Mouse (Mus musculus): ENCODE data around the gene Sync.

Gene Sync

GRCm38 (mm10) chr4:129303816-129304215 lies 16.4 kb downstream of the Sync start:
- DNase-seq (ENCODE audit: low spot score in 2 of 2): no peak

- no peak for DNase-seq (ENCODE audit: low spot score in 2 of 2)
Measured at GRCm38 (mm10) chr4:129304306-129304705, 16.9 kb downstream of the Sync start.

- no peak for DNase-seq (ENCODE audit: low spot score in 2 of 2)
Measured at GRCm38 (mm10) chr4:129307936-129308335, 20.5 kb downstream of the Sync start.

GRCm38 (mm10) chr4:129313886-129314285 lies 26.5 kb downstream of the Sync start:
- no peak for DNase-seq (ENCODE audit: low spot score in 2 of 2)

- no peak for DNase-seq (ENCODE audit: low spot score in 2 of 2)
Measured at GRCm38 (mm10) chr4:129320876-129321275, 33.5 kb downstream of the Sync start.

GRCm38 (mm10) chr4:129322042-129322441 lies 34.6 kb downstream of the Sync start:
- DNase-seq (ENCODE audit: low spot score in 2 of 2): peak in 1 of 2 experiments; percentile 17

GRCm38 (mm10) chr4:129323491-129323890 lies 36.1 kb downstream of the Sync start:
- DNase-seq (ENCODE audit: low spot score in 2 of 2): no peak

GRCm38 (mm10) chr4:129324756-129325155 lies 37.3 kb downstream of the Sync start:
- peak in 1 of 2 experiments; percentile 24 for DNase-seq (ENCODE audit: low spot score in 2 of 2)

GRCm38 (mm10) chr4:129326191-129326590 lies 38.8 kb downstream of the Sync start:
- DNase-seq (ENCODE audit: low spot score in 2 of 2): no peak

GRCm38 (mm10) chr4:129332846-129333245 lies 45.4 kb downstream of the Sync start:
- DNase-seq (ENCODE audit: low spot score in 2 of 2): no peak

- no peak for DNase-seq (ENCODE audit: low spot score in 2 of 2)
Measured at GRCm38 (mm10) chr4:129334677-129335215, 47.3 kb downstream of the Sync start.

GRCm38 (mm10) chr4:129335216-129336074 lies 48.0 kb downstream of the Sync start, which contains the start of the genes Rbbp4 and Zbtb8os:
Gene Rbbp4, minus strand, starts transcription at chr4:129335370.
Gene Zbtb8os, plus strand, starts transcription at chr4:129335695.
- peak; percentile 95 to 96 for DNase-seq (ENCODE audit: low spot score in 2 of 2)

GRCm38 (mm10) chr4:129336291-129336690 lies 48.9 kb downstream of the Sync start:
- DNase-seq (ENCODE audit: low spot score in 2 of 2): no peak

- DNase-seq (ENCODE audit: low spot score in 2 of 2): no peak
Measured at GRCm38 (mm10) chr4:129339743-129340142, 52.3 kb downstream of the Sync start.

- DNase-seq (ENCODE audit: low spot score in 2 of 2): no peak
Measured at GRCm38 (mm10) chr4:129341888-129342287, 54.5 kb downstream of the Sync start.

GRCm38 (mm10) chr4:129342705-129343104 lies 55.3 kb downstream of the Sync start:
- DNase-seq (ENCODE audit: low spot score in 2 of 2): no peak

- DNase-seq (ENCODE audit: low spot score in 2 of 2): peak in 1 of 2 experiments; percentile 47
Measured at GRCm38 (mm10) chr4:129346481-129347154, 59.2 kb downstream of the Sync start.

- peak in 1 of 2 experiments; percentile 64 for DNase-seq (ENCODE audit: low spot score in 2 of 2)
Measured at GRCm38 (mm10) chr4:129350644-129351043, 63.2 kb downstream of the Sync start.

GRCm38 (mm10) chr4:129351111-129351510 lies 63.7 kb downstream of the Sync start:
- DNase-seq (ENCODE audit: low spot score in 2 of 2): peak; percentile 42 to 78

- DNase-seq (ENCODE audit: low spot score in 2 of 2): no peak
Measured at GRCm38 (mm10) chr4:129353176-129353575, 65.8 kb downstream of the Sync start.

GRCm38 (mm10) chr4:129354236-129354635 lies 66.8 kb downstream of the Sync start:
- no peak for DNase-seq (ENCODE audit: low spot score in 2 of 2)

- no peak for DNase-seq (ENCODE audit: low spot score in 2 of 2)
Measured at GRCm38 (mm10) chr4:129357613-129358163, 70.3 kb downstream of the Sync start.

All from left cerebral cortex, adult 9 months (tissue).